Mouse (Mus musculus) embryonic facial prominence, embryonic 11.5 days (tissue): ENCODE data around the gene Dhx34. TPM values are rescaled to one million over a fixed set of nuclear protein-coding genes. Genes with fewer than 3 reads are reported as not detected.
"Not testable (repeated sequence)": the region's sequence is repeated elsewhere in the genome, so short reads cannot be mapped to it uniquely, and the experiment has no call there.

Experiments
- ATAC-seq: fragments of 200-750 bp; cut with Nextera tagmentation; replicated peaks from 2 replicates; pipeline ENCODE4 v1.8.0; 2017; ENCODE audit warnings: low read depth; ENCODE audit not compliant: insufficient number of reproducible peaks, low FRiP score, low TSS enrichment
- DNase-seq: peaks from one replicate; pipeline ENCODE4 v3.0.0-alpha.2; 2015; ENCODE audit warnings: low spot score
- H3K27ac ChIP-seq: fragments of 300-500 bp; sonication (generic); replicated peaks from 2 replicates; pipeline ENCODE4 v1.5.1; 2014; ENCODE audit warnings: mild to moderate bottlenecking, low read depth, low read length, control low read depth
- H3K27me3 ChIP-seq: fragments of 300-500 bp; sonication (generic); 2 replicates; pipeline ENCODE4 v1.6.1; 2014; ENCODE audit warnings: mild to moderate bottlenecking, low read length, moderate library complexity, mixed read lengths; ENCODE audit not compliant: control insufficient read depth, insufficient read depth
- H3K36me3 ChIP-seq: fragments of 300-500 bp; sonication (generic); replicated peaks from 2 replicates; pipeline ENCODE4 v1.6.1; 2014; ENCODE audit warnings: low read depth, mild to moderate bottlenecking, low read length, moderate library complexity, mixed read lengths; ENCODE audit not compliant: control insufficient read depth, insufficient read depth
- H3K4me1 ChIP-seq: fragments of 300-500 bp; sonication (generic); 2 replicates; pipeline ENCODE4 v1.6.1; 2014; ENCODE audit warnings: low read length, mixed read lengths; ENCODE audit not compliant: control insufficient read depth, insufficient read depth
- H3K4me2 ChIP-seq: fragments of 300-500 bp; sonication (generic); 2 replicates; pipeline ENCODE4 v1.6.1; 2014; ENCODE audit warnings: low read depth, mild to moderate bottlenecking, control low read depth, low read length, moderate library complexity
- H3K4me3 ChIP-seq: fragments of 300-500 bp; sonication (generic); 2 replicates; pipeline ENCODE4 v1.5.1; 2014; ENCODE audit warnings: low read depth, low read length, control low read depth
- H3K9ac ChIP-seq: fragments of 300-500 bp; sonication (generic); replicated peaks from 2 replicates; pipeline ENCODE4 v1.6.1; 2014; ENCODE audit warnings: mild to moderate bottlenecking, control low read depth, low read length
- H3K9me3 ChIP-seq: fragments of 300-500 bp; sonication (generic); replicated peaks from 2 replicates; pipeline ENCODE4 v1.6.1; 2016; ENCODE audit warnings: mild to moderate bottlenecking, low read length, inconsistent platforms, mixed read lengths; ENCODE audit not compliant: control insufficient read depth
- WGBS: fragments of 180-500 bp; shearing (Covaris S2); extraction: QIAGEN DNeasy Blood & Tissue Kit; methylation state at CpG from one replicate; pipeline ENCODE4 v1.1.7; 2014; 5-methylcytosine and 5-hydroxymethylcytosine counted together
- polyA plus RNA-seq: library from polyadenylated mRNA; unstranded; fragments of >200 nt; fragmentation: Nextera tagmentation; extraction: Ambion mirVana; gene quantifications from 2 replicates; pipeline ENCODE4 v1.2.1, GENCODE M21; 2014

The Dhx34 gene
- 6.6 and 9.9 TPM in 2 replicates for polyA plus RNA-seq

- no peaks in the 10 kb centered on the region; the same call in 1 of the 2 replicates for H3K36me3 ChIP-seq
- H3K9me3 ChIP-seq: no peaks in the 10 kb centered on the region
- no peaks in the 10 kb centered on the region for H3K4me1 ChIP-seq
- peak within 1 kb of the TSS; percentile 65 for H3K4me2 ChIP-seq
- H3K27ac ChIP-seq: peak within 1 kb of the TSS; percentile 59; the same call in 1 of the 2 replicates
- peak within 1 kb of the TSS; percentile 69 for H3K4me3 ChIP-seq
- under 1% methylated on average over 34 of the region's 34 CpGs for WGBS
- H3K27me3 ChIP-seq: no peaks in the 10 kb centered on the region
- DNase-seq (peak; percentile 97), ATAC-seq (peak; percentile 94)
- peak within 1 kb of the TSS; percentile 92 for H3K9ac ChIP-seq
These were observed at the start of gene Dhx34 for GRCm38 (mm10) chr7:16221582-16222272. Gene Dhx34, minus strand, starts transcription at chr7:16222037.

GRCm38 (mm10) chr7:16271139-16271538 lies 49.3 kb upstream of the Dhx34 start:
- ATAC-seq: no peak
- DNase-seq: no peak
- Histone ChIP-seq H3K9ac (no peak overlapping the region), H3K9me3 (no peaks in the 10 kb centered on the region), H3K4me3 (no peak overlapping the region), H3K27ac (no peak overlapping the region), H3K27me3 (no peaks in the 10 kb centered on the region), H3K36me3 (no peaks in the 10 kb centered on the region), H3K4me1 (peaks cover 8% of the 10 kb centered on the region), H3K4me2 (no peak overlapping the region)
- WGBS: 61% methylated on average over 1 of the region's 1 CpGs

- H3K9ac ChIP-seq, ATAC-seq, H3K27me3 ChIP-seq, H3K4me3 ChIP-seq, DNase-seq, H3K36me3 ChIP-seq, H3K4me2 ChIP-seq, H3K27ac ChIP-seq, H3K4me1 ChIP-seq, H3K9me3 ChIP-seq: not testable (repeated sequence)
- WGBS: 86% methylated on average over 7 of the region's 7 CpGs
These were observed 44.8 kb upstream of the Dhx34 start for GRCm38 (mm10) chr7:16266593-16266992.

- no peaks in the 10 kb centered on the region for H3K27me3 ChIP-seq
- H3K4me3 ChIP-seq: no peak overlapping the region
- H3K9ac ChIP-seq: no peak overlapping the region
- no peaks in the 10 kb centered on the region for H3K36me3 ChIP-seq
- WGBS: 86% methylated on average over 11 of the region's 11 CpGs
- no peaks in the 10 kb centered on the region for H3K9me3 ChIP-seq
- H3K27ac ChIP-seq: no peak overlapping the region
- H3K4me2 ChIP-seq: no peak overlapping the region
- ATAC-seq: no peak
- no peaks in the 10 kb centered on the region for H3K4me1 ChIP-seq
- no peak for DNase-seq
These were observed 44.0 kb upstream of the Dhx34 start for GRCm38 (mm10) chr7:16265856-16266255.

DNA sequence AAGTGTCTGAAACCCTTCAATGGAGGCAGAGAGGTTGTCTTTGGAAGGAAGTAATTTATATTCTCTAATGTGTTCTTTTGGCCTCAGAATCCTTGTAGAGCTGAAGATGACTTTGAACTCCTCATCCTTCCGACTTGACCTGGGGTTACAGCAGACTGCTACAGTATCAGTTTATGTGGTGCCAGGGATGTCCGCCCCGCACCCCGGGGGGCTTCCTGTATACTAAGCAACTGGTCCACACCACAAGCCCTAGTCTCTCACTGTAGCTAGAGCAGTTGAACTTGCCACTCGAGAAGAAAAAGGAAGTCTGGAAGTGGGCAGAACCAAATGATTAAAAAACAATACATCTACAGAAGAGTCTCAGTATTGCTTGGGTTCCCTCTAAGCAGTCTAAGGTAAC lies 42.0 kb upstream of the Dhx34 start:
- Histone ChIP-seq H3K27ac (no peak overlapping the region), H3K9ac (no peak overlapping the region), H3K9me3 (no peaks in the 10 kb centered on the region), H3K4me2 (no peak overlapping the region), H3K27me3 (no peaks in the 10 kb centered on the region), H3K4me1 (no peaks in the 10 kb centered on the region), H3K36me3 (no peaks in the 10 kb centered on the region), H3K4me3 (no peak overlapping the region)
- WGBS: 86% methylated on average over 5 of the region's 5 CpGs
- ATAC-seq (no peak), DNase-seq (no peak)

DNA sequence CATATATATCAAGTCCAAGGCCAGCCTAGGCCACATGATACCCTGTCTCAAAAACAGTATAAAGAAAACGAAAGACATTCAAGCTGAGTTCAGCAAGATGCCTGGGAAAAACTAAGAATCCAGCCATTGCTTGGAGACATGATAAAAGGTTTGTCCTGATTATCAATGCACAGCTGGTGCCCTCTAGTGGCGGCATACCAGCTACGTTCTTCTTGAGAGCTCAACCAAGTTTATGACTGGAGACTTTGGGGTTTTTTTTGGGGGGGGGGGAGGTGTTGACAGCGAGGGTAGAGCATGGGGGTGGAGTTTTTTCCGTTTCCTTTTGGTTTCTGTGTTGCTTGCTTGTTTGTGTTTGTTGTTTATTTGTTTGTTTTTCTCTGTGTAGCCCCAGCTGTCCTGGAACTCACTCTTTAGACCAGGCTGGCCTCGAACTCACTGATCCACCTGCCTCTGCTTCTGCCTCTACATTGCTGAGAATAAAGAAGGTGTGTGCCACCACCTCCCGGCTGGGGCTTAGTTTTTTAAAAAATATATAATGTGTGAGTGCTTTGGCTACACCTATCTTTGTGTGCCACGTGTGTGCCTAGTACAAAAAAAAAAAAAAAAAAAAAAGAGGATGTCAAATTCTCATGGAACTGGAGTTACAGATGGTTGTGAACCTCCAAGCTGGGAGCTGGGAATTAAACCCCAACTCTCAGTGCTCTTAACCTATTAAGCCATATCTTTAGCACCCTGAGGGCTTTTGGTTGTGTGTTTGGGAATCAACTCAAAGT lies 41.4 kb upstream of the Dhx34 start:
- WGBS: 27% methylated on average over 8 of the region's 8 CpGs
- Histone ChIP-seq H3K4me1 (no peaks in the 10 kb centered on the region), H3K36me3 (no peaks in the 10 kb centered on the region), H3K9ac (no peak overlapping the region), H3K4me2 (no peak overlapping the region), H3K4me3 (no peak overlapping the region), H3K27ac (no peak overlapping the region), H3K27me3 (no peaks in the 10 kb centered on the region), H3K9me3 (no peaks in the 10 kb centered on the region)
- ATAC-seq (no peak), DNase-seq (peak; percentile 82)

GRCm38 (mm10) chr7:16261097-16261496 lies 39.3 kb upstream of the Dhx34 start:
- ATAC-seq (no peak), DNase-seq (no peak)
- H3K4me3 ChIP-seq: no peak overlapping the region
- H3K4me2 ChIP-seq: no peak overlapping the region
- H3K9me3 ChIP-seq: no peaks in the 10 kb centered on the region
- no peaks in the 10 kb centered on the region for H3K27me3 ChIP-seq
- H3K4me1 ChIP-seq: no peaks in the 10 kb centered on the region
- H3K36me3 ChIP-seq: no peaks in the 10 kb centered on the region
- no peak overlapping the region for H3K9ac ChIP-seq
- 68% methylated on average over 1 of the region's 1 CpGs for WGBS
- no peak overlapping the region for H3K27ac ChIP-seq

DNA sequence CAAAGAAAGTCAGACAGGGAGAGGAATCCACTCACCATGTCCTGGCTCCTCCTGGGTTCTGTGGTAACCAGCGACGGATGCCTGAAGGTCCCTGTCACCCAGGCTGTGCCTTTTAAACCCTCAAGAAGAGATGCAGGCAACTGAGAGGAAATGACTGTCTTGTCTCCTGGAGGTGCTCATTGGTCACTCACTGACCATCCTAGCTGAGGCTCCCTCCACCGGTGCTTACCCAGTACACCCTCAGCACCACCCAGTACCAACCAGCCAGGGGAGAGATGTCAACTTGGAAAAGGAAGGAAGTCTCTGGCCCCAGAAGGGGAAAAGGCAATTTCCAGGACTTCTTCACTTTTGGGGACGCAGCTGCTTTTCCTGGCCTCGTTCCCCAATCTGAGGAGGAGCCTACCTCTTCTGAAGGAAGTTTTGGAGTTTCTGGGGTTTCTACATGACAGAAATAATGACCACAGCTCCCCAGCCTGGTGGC lies 37.3 kb upstream of the Dhx34 start, which contains the start of gene C5ar1:
C5ar1 (minus strand) TSS at position 431 of the 481 bp plus-strand sequence.
- Histone ChIP-seq H3K27ac (no peak within 1 kb of the TSS), H3K27me3 (no peaks in the 10 kb centered on the region), H3K4me3 (no peak within 1 kb of the TSS), H3K4me1 (no peaks in the 10 kb centered on the region), H3K9ac (no peak within 1 kb of the TSS), H3K36me3 (no peaks in the 10 kb centered on the region), H3K4me2 (no peak within 1 kb of the TSS), H3K9me3 (no peaks in the 10 kb centered on the region)
- 86% methylated on average over 5 of the region's 5 CpGs for WGBS
- ATAC-seq (no peak), DNase-seq (no peak)
